Mouse (Mus musculus): Measurements from ENCODE around the gene Adgrg1.

Adgrg1 gene

DNA sequence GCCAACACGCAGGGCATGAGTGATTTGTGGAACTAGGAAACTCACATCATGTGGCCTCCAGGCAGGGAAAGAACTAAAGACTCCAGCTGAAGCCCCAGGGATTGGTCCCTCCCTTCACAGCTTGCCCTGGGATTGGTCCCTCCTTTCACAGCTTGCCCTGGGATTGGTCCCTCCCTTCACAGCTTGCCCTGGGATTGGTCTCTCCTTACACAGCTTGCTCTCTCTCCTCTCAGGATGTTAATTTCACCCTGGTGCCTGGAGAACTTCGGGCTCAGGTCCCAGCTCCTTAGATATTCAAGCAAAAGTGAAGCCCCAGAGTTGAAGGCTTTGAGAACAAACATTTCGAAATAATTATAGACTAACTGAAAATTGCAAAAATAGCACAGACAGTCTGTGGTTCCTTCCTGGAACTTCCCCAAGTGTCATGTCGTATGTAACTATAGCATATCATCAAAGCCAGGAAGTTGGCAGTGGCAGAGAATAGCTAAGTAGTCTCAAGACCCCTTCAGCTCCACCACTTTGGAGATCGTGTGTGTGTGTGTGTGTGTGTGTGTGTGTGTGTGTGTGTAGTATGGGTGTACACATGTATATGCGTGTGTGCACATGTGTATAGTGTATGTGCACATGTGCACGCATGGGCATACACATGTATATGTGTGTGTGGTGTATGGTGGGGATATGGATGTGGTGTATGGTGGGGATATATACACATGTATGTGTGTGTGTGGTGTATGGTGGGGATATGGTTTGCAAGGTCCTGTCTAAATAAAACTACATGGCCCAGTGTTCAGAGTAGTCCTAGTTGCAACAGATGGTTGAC lies 62.8 kb downstream of the Adgrg1 start:
- in situ Hi-C loops (cut with MseI, MboI): no loop called here

DNA sequence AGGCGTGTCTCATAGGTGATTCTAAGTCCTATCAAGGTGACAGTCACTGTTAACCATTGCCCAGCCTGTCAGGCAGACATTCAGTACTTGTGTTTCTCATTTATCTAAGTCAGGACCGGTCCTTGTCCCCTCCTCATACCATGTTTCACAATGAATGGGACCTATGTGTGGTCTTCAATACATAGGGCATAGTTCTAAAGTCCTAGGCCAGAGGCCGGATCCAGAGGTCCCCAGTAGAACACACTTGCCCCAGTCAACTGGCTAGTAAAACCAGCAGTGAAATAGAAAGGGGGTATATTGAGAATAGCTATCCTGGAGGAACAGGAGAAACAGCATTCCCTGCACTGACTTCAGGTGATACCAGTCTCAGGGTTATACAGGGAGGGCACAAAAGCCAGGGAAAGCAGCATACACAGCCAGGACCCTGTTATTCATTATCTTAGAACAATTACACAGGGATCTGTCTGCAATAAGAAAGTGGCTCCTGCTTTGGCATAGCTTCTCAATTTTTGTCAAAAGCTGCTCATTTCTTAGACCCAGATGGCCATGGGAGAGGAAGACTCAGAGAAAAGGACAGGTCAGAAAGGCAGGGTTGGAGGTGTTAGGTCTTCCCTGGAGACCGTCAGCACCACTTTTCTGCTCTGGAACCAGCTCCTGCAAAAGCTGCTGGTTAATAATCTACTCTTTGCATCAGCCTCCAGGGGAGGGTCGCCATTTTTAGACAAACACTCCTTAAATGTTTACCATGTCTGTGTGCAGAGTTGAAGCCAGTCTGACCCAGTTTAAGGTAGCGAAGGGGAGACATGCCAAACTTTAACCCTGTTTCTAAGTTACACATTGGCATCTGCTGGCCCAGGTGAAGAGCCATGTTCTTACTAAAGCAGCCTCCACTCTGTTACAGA lies 67.6 kb downstream of the Adgrg1 start:
- in situ Hi-C loops (cut with MseI, MboI): no loop called here

DNA sequence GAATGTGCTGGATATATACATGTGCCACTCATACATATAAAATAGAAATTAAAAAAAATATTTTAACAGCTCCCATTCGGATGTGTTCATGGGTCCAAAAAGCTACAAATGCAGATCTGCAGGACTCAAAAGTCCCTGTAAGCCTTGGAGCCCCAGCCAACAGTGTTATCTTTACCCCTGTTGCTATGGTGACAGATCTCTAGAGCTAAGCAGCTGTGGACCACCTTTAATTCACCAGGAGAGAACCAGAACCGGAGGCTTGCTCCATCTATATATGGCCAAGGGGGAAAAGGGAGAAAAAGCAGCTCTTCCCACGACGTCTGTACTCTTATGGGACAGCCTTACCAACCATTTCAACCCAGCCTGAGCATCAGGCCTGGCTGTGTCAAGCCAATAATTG lies 70.3 kb downstream of the Adgrg1 start:
- in situ Hi-C loops (cut with MseI, MboI): no loop called here

DNA sequence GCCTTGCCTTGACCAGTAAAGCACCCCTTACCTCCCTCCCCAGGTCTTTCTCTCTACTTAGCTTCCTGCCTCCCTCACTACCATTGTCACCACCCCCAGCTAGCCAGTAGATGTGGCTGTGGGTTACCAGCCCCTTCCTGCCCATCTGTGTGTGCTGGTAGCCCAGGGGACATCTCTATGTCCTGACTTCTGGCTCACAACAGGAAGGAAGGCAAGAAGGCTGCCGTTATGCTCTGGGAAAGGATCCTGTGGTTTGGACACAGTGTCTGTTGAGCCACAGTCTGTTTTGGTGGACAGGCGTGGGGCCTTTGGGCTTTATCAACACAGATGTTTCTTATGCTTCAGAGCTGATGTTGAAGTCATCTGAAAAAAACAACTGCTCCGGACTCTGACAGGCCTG lies 72.4 kb downstream of the Adgrg1 start:
- in situ Hi-C loops (cut with MseI, MboI): no loop called here

DNA sequence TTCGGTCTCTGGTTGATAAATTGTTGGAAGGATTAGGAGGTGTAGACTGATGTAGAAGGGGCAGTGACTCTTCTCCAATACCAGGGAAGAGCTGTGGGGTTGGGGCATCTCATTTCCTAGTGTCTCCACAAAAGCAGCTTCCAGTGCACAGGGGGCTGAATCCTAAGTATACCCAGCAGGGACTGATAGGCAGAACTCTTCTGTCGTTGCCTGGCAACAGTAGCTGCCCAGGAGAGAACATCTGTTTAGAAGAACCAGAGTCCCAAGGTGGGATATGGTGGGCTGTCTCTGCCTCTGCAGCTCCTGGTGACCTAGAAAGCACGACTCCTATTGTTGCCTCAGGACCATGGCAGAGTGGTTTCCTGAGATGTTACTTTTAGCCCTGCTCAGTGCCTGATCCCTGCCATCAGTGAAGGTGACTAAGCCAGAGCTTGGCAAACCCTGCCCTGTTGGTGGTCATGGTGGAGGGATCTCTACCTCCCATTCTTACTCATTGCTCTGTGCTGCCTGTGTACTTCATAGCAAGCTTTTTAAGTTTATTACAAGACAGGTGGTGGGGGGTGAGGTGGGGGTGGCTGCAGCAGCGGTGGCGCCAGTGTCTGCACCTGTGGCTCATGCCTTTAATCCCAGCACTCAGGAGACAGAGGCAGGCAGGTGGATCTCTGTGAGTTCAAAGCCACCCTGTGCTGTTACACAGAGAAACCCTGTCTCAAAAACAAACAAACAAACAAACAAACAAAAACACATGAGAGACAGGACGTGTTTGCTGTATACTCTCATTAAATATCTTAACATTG lies 73.5 kb downstream of the Adgrg1 start:
- in situ Hi-C loops (cut with MseI, MboI): no loop called here

DNA sequence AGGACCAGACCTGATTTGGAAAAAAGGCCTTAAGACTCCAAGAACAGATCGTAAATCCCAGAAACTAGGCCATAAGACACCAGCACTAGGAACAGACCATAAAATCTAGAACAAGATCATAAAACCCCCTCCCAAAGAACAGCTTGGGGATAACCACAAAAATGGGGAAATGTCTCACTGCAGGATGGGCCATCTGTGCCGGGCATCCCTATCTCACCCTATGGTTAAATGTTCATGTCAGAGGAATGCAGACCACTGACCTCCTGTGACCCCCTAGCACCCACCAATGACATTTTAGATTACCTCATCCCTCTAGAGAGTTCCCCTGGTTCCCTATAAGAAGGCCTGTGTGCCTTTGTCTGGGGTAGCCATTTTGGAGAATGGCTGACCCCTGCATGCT lies 75.1 kb downstream of the Adgrg1 start:
- in situ Hi-C loops (cut with MseI, MboI): no loop called here

DNA sequence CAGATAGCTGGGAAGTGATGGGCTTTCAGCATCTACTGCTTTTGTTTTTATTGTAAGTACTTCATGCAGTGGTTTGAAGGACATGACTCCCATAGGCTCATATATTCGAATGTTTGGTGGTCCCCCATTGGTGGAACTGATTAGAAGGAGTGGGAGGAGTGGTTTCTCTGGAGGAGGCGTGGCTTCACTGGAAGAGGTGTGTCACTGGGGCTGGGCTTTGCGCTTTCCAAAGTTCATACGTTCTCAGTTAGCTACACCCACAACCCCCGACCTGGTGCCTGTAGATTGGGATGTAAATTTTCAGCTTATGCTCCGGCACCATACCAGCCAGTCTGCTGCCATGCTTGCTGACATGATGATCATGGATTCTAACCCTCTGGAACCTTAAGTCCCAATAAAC lies 79.9 kb downstream of the Adgrg1 start:
- in situ Hi-C loops (cut with MseI, MboI): no loop called here

DNA sequence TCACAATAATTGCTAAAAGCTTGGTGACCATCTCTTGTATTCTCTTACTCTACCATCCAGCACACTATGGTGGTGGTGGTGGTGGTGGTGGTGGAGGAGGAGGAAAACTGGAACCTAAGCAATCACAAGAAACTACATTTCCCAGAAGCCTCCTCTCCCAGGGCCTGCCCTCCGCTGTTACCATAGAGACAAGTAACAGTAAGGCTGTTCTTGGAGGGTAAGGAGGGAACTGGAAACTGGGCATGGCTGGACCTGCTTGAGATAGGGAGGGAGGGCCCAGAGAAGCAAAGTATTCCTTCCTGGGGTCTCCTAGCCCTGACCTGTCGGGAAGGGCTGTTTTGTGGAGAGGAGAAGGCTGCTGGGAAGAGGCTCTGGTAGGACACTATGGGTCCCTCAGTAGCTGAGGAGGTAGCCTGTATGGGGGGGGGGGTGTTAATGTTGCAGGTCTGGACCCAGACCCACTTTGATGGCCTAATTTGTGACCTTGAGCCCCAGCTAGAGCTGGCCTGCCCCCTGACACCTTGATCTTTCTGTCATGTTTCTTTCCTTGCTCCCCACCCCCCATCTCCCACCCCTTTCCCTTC lies 80.5 kb downstream of the Adgrg1 start, which contains the start of gene Drc7:
Gene Drc7 (plus strand): TSS at position 177 of the 584 bp plus-strand sequence.
- in situ Hi-C loops (cut with MseI, MboI): no loop called here

DNA sequence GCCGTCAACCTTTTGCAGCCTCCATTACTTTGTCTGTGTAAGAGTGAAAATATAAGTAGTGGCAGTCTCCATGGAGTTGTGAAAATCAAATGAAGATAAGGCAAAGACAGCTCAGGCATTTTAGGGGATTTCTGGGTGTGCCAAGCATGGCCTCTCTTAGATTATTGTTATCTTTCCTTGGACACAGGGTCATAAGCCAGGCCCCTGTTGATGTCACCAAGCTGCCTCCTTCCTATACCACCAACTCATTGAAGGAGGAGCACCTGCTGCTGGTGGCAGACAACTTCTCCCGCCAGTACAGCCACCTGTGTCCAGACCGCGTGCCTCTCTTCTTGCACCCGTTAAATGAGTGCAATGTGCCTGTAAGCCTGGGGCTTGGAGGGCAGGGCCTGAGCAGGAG lies 81.9 kb downstream of the Adgrg1 start:
- in situ Hi-C loops (cut with MseI, MboI): no loop called here

DNA sequence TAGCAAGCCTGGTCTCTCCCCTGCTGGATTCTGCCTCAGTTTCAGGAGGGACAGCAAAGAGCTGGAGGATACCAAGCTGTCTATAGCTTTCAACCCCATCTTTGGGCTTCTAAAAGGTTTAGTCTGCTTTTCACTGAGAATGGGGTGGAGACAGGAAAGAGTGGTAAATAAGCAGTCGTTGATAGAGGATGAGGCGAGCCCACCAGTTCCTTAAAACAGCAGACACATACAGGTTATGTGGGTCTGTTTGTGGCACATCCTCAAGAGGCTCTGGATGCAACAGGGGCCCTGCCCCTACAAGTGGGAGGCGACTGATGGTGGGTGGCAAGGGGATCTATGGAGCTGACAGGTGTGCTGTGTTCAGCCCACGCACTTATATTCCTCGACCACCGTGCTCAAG lies 84.1 kb downstream of the Adgrg1 start:
- in situ Hi-C loops (cut with MseI, MboI): no loop called here

DNA sequence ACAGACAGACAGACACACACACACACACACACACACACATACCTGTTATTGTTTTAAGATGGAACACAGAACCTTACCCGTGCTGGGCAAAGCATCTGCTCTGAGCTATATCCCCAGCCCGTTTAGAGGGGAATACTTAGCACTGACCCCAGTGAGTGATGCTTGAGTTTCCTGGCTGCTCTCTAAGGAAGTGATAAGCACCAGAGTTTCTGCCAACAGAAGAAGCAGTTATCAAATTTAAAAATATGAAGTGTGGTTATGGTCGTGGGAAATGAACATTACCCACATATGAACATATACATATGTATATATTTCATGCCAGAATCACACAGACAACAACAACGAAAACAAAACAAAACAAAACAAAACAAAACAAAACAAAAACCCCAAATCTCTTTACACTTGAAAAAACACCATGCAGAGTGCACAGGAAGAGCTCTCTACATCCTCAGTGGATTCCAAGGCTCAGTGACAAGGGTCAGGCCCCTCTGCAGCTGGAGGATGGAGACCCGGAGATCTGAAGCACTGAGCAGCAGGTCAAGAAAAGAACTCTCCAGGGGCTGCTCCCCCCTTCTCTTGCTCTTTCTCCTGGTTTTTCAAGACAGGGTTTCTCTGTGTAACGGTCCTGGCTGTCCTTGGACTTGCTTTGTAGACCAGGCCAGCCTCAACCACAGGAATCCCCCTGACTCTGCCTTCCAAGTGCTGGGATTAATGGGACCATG lies 85.4 kb downstream of the Adgrg1 start:
- in situ Hi-C loops (cut with MseI, MboI): no loop called here

Data from mouse trophoblast stem cell (cell line).